Mouse (Mus musculus): ENCODE data around the gene Gjd3. TPM values are rescaled to one million over a fixed set of nuclear protein-coding genes. Genes with fewer than 3 reads are reported as not detected.
A peak's percentile ranks its signal among the peaks of the same experiment; 100 is the strongest.

The Gjd3 gene
- polyA plus RNA-seq (2015; fragmentation: Nextera tagmentation; extraction: Ambion mirVana): 0.42 and 0.43 TPM in 2 replicates

GRCm38 (mm10) chr11:98982773-98983133 lies at the start of gene Gjd3:
Gene Gjd3, minus strand, starts transcription at chr11:98983016.
- Histone ChIP-seq H3K9me3 (no peaks in the 10 kb centered on the region), H3K27ac (no peak within 1 kb of the TSS), H3K27me3 (replicated peaks) (peaks cover 12% of the 10 kb centered on the region; the same call in 1 of the 2 replicates), H3K9ac (peak within 1 kb of the TSS; percentile 20), H3K4me1 (peaks cover 12% of the 10 kb centered on the region), H3K36me3 (no peaks in the 10 kb centered on the region), H3K4me2 (peak within 1 kb of the TSS; percentile 98), H3K4me3 (replicated peaks) (peak within 1 kb of the TSS; percentile 59)
- WGBS: 3% methylated on average over 28 of the region's 28 CpGs
- ATAC-seq (ENCODE audit: insufficient read depth, low FRiP score, low read depth): no peak; the same call in 1 of the 2 replicates

GRCm38 (mm10) chr11:99026899-99027440 lies 44.2 kb upstream of the Gjd3 start:
- ATAC-seq (ENCODE audit: insufficient read depth, low FRiP score, low read depth): no peak
- Histone ChIP-seq H3K4me2 (no peak overlapping the region), H3K4me1 (peaks cover 4% of the 10 kb centered on the region; the same call in 1 of the 2 replicates), H3K9me3 (no peaks in the 10 kb centered on the region), H3K4me3 (replicated peaks) (no peak overlapping the region), H3K27ac (no peak overlapping the region), H3K36me3 (no peaks in the 10 kb centered on the region), H3K9ac (no peak overlapping the region), H3K27me3 (replicated peaks) (no peaks in the 10 kb centered on the region)
- 82% methylated on average over 12 of the region's 12 CpGs for WGBS

- 86% methylated on average over 6 of the region's 6 CpGs for WGBS
- ATAC-seq (ENCODE audit: insufficient read depth, low FRiP score, low read depth): no peak
- H3K27ac ChIP-seq: no peak overlapping the region
- H3K4me2 ChIP-seq: no peak overlapping the region
- H3K36me3 ChIP-seq: no peaks in the 10 kb centered on the region; the same call in 1 of the 2 replicates
- H3K27me3 ChIP-seq (replicated peaks): no peaks in the 10 kb centered on the region
- no peak overlapping the region for H3K9ac ChIP-seq
- H3K9me3 ChIP-seq: no peaks in the 10 kb centered on the region
- H3K4me3 ChIP-seq (replicated peaks): no peak overlapping the region
- peaks cover 4% of the 10 kb centered on the region; the same call in 1 of the 2 replicates for H3K4me1 ChIP-seq
Observed at GRCm38 (mm10) chr11:99025878-99026277, 43.1 kb upstream of the Gjd3 start.

DNA sequence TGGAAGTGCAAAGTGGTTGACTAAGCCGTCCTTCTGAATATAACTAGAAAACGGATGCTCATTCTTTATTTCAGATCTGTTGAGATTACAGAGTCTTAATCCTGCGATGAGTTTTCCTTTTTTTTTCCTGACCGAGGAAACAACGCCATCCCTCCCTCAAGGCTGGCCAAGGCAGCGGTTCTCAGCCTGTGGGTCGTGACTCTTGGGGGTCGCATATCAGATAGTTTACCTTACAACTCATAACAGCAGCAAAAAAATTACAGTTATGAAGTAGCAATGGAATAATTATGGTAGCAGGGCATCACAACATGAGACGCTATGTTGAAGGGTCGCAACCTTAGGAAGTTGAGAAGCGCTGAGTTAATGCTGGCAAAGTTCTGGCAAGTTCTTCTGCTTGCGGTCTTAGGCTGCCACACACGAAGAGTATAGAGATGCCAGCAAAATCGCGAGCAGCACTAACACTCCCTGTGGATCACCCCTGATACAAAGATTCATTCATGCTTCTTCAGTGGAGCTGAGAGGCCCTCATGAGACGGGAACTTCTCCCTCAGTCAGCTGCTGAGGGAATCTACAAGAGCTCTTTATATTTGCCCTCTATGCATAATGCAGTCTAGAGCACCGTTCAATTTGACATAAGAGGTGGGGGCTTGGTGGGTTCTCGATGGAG lies 41.8 kb upstream of the Gjd3 start:
- H3K27ac ChIP-seq: peak overlapping the region; percentile 77
- H3K4me1 ChIP-seq: peaks cover 4% of the 10 kb centered on the region; the same call in 1 of the 2 replicates
- ATAC-seq (ENCODE audit: insufficient read depth, low FRiP score, low read depth): 0 out of 2 replicates have a peak, but pooled peaks have one; percentile 3
- H3K36me3 ChIP-seq: peaks cover 8% of the 10 kb centered on the region
- 36% methylated on average over 18 of the region's 18 CpGs for WGBS
- peak overlapping the region; percentile 65 for H3K4me2 ChIP-seq
- H3K4me3 ChIP-seq (replicated peaks): peak overlapping the region; percentile 76
- no peak overlapping the region for H3K9ac ChIP-seq
- no peaks in the 10 kb centered on the region for H3K9me3 ChIP-seq
- H3K27me3 ChIP-seq (replicated peaks): no peaks in the 10 kb centered on the region

DNA sequence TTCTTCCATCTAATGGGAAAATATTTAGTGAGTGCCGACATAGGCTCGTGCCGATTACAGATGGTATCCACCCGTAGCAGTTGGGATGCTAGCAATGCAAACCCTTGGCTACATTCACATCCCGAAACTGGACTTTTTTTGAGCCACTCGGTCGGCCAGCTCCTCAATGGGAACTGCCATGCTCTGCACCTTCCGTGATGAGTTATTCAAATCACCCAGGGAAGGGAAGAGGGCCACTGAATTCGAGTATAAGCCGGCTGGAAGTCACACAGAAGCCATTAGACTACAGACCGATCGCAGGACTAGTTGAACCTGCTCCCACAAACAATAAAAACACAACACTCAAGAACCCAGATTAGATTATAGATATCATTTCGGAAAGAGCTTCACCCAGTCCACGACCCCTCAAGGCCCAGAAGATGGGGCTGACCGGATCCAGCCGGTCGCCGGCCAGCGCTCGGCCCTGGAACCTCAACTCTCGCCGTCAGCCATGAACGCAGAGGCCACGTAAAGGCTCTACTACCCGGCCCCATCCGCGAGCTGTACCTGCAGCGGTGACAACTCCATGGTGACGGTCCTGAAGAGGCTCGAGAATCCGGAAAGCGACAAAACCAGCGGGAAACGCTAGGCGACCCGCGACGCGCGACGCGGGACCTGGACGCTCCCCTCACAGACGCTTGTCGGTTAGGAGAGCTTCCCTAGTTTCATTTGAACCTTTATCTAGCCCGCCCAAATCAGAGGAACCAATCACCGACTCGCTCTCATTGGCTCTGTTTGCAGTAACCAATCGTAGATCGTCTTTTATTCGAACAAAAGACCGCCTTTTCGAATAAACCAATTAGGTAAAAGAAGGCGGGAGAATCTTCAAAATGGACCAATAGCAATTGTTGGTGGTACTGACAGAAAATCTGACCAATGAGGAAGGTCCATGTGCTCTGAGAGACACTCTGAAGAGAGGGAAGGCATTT lies 41.0 kb upstream of the Gjd3 start, which contains the start of gene Top2a:
Gene Top2a (minus strand): TSS at position 690 of the 968 bp plus-strand sequence.
- H3K27ac ChIP-seq: peak within 1 kb of the TSS; percentile 77
- peak within 1 kb of the TSS; percentile 56 for H3K9ac ChIP-seq
- H3K4me3 ChIP-seq (replicated peaks): peak within 1 kb of the TSS; percentile 76
- H3K9me3 ChIP-seq: no peaks in the 10 kb centered on the region
- WGBS: under 1% methylated on average over 54 of the region's 54 CpGs
- ATAC-seq (ENCODE audit: insufficient read depth, low FRiP score, low read depth): peak; percentile 95
- H3K27me3 ChIP-seq (replicated peaks): no peaks in the 10 kb centered on the region
- peaks cover 11% of the 10 kb centered on the region for H3K36me3 ChIP-seq
- H3K4me2 ChIP-seq: peak within 1 kb of the TSS; percentile 65
- peaks cover 4% of the 10 kb centered on the region; the same call in 1 of the 2 replicates for H3K4me1 ChIP-seq

DNA sequence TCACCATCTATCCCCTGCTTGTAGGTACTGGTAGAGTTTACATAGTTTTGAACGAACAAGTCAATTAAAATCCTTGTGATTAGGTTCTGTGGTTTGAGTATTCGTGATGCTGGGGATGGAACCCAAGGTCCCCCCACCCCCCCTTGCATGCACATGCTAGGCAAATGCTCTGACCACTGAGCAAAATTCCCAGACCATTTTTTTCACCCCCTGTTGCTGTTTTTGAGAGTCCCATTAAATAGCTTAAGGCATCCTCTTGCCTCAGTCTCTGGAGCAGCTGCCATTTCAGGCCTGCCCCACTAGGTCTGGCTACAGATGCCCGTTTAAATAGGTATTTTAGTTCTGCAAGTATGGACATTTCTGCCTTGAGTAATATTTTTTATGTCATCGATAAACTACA lies 40.3 kb upstream of the Gjd3 start:
- no peak overlapping the region for H3K27ac ChIP-seq
- peak overlapping the region; percentile 56; the same call in 1 of the 2 replicates for H3K9ac ChIP-seq
- WGBS: 5% methylated on average over 4 of the region's 4 CpGs
- H3K4me1 ChIP-seq: peaks cover 4% of the 10 kb centered on the region; the same call in 1 of the 2 replicates
- no peak for ATAC-seq (ENCODE audit: insufficient read depth, low FRiP score, low read depth)
- peak overlapping the region; percentile 76 for H3K4me3 ChIP-seq (replicated peaks)
- H3K9me3 ChIP-seq: no peaks in the 10 kb centered on the region
- H3K27me3 ChIP-seq (replicated peaks): no peaks in the 10 kb centered on the region
- peak overlapping the region; percentile 60 for H3K4me2 ChIP-seq
- H3K36me3 ChIP-seq: peaks cover 15% of the 10 kb centered on the region

DNA sequence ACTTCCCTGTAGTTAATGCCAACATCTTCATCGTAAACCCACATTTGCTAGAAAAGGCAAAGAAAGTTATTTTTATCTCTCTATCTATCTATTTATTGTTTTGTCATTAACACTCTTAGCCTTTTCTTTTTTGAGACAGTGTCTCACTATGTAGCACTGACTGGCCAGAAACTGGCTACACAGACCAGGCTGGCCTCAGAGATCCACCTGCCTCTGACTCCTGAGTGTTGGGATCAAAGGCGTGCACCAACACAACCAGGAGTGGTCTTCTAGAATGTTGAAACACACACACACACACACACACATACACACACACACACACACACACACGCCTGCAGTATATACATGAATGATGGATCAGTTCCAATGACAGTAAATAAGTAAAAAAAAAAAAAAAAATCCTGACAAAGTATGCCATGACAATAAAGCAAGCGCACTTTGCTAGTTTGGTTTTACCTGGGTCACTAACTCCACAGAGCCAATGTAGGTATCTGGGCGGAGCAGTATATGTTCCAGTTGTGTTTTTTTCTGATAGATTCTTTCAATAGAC lies 39.6 kb upstream of the Gjd3 start:
- Histone ChIP-seq H3K9ac (no peak overlapping the region), H3K4me2 (peak overlapping the region; percentile 60), H3K4me3 (replicated peaks) (peak overlapping the region; percentile 76), H3K27ac (no peak overlapping the region), H3K4me1 (peaks cover 4% of the 10 kb centered on the region; the same call in 1 of the 2 replicates), H3K36me3 (peaks cover 20% of the 10 kb centered on the region), H3K27me3 (replicated peaks) (no peaks in the 10 kb centered on the region), H3K9me3 (no peaks in the 10 kb centered on the region)
- WGBS: 66% methylated on average over 5 of the region's 5 CpGs
- ATAC-seq (ENCODE audit: insufficient read depth, low FRiP score, low read depth): no peak

DNA sequence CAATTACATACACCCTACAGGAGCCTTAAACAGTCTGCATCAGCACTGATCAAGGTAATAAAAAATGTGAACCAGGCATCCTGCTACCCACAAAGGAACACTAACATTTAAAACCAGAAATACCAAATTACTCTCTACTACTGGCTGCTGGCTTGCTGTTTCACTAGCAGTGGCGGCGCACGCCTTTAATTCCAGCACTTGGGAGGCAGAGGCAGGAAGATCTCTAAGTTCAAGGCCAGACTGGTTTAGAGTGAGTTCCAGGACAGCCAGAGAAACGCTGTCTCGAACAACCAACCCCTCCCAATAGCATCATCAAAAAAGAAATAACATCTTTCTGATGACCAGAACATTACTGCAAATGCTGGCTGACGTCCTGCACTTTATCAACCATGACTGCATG lies 37.0 kb upstream of the Gjd3 start:
- no peak overlapping the region for H3K4me2 ChIP-seq
- H3K4me1 ChIP-seq: 0 out of 2 replicates have a peak, but pooled peaks cover 4% of the 10 kb centered on the region
- H3K4me3 ChIP-seq (replicated peaks): no peak overlapping the region
- peaks cover 29% of the 10 kb centered on the region for H3K36me3 ChIP-seq
- WGBS: 93% methylated on average over 6 of the region's 6 CpGs
- H3K9ac ChIP-seq: no peak overlapping the region
- ATAC-seq (ENCODE audit: insufficient read depth, low FRiP score, low read depth): no peak
- no peak overlapping the region for H3K27ac ChIP-seq
- H3K27me3 ChIP-seq (replicated peaks): no peaks in the 10 kb centered on the region
- H3K9me3 ChIP-seq: no peaks in the 10 kb centered on the region

DNA sequence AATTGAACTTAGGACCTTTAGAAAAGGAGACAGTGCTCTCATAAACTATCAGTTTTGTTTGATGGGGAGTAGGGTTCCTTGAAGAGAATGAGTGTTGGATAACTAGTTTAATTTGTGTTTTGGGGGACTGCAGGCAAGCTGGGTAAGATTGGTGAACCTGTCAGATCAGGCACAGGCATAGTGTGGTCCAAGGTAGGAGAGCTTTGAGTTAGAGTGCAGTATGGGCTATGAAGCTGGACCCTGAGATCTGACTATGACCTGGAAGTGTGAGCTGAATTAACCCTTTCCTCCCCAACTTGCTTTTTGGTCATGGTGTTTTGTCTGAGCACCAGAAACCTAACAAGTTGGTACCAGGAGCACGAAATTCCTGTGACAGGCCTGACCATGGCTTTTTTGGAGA lies 31.0 kb upstream of the Gjd3 start:
- H3K4me1 ChIP-seq: no peaks in the 10 kb centered on the region
- no peaks in the 10 kb centered on the region for H3K27me3 ChIP-seq (replicated peaks)
- 86% methylated on average over 1 of the region's 1 CpGs for WGBS
- no peak overlapping the region for H3K4me3 ChIP-seq (replicated peaks)
- H3K9ac ChIP-seq: no peak overlapping the region
- peaks cover 60% of the 10 kb centered on the region for H3K36me3 ChIP-seq
- no peak for ATAC-seq (ENCODE audit: insufficient read depth, low FRiP score, low read depth)
- no peak overlapping the region for H3K27ac ChIP-seq
- no peaks in the 10 kb centered on the region for H3K9me3 ChIP-seq
- no peak overlapping the region for H3K4me2 ChIP-seq

GRCm38 (mm10) chr11:99010706-99011105 lies 27.9 kb upstream of the Gjd3 start:
- no peak for ATAC-seq (ENCODE audit: insufficient read depth, low FRiP score, low read depth)
- WGBS: 92% methylated on average over 5 of the region's 5 CpGs
- no peak overlapping the region for H3K9ac ChIP-seq
- H3K27me3 ChIP-seq (replicated peaks): no peaks in the 10 kb centered on the region
- H3K4me1 ChIP-seq: no peaks in the 10 kb centered on the region
- H3K4me2 ChIP-seq: no peak overlapping the region
- peaks cover 60% of the 10 kb centered on the region for H3K36me3 ChIP-seq
- no peak overlapping the region for H3K27ac ChIP-seq
- H3K9me3 ChIP-seq: no peaks in the 10 kb centered on the region
- no peak overlapping the region for H3K4me3 ChIP-seq (replicated peaks)

DNA sequence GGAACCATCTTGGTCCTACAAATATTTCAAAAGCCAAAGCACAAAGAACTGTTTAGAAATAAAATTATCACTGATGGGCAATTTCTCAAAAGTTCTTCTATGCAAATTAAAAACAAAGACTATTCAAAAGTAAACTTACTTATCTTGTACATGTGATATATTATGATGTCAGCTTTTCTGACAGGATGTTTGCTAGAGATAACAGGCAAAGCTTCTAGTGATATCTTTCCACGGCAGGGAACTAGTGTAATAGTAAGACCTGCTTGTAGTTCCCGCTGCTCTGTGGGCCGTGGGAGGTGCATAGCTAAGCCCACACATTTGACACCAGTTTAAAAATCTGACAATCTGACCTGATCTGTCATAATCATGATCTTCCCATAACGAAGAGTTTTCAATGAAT lies 27.3 kb upstream of the Gjd3 start:
- no peak overlapping the region for H3K27ac ChIP-seq
- WGBS: 70% methylated on average over 4 of the region's 4 CpGs
- no peaks in the 10 kb centered on the region for H3K4me1 ChIP-seq
- ATAC-seq (ENCODE audit: insufficient read depth, low FRiP score, low read depth): no peak
- H3K27me3 ChIP-seq (replicated peaks): no peaks in the 10 kb centered on the region
- no peaks in the 10 kb centered on the region for H3K9me3 ChIP-seq
- H3K4me2 ChIP-seq: no peak overlapping the region
- peaks cover 57% of the 10 kb centered on the region for H3K36me3 ChIP-seq
- H3K4me3 ChIP-seq (replicated peaks): no peak overlapping the region
- no peak overlapping the region for H3K9ac ChIP-seq

Data from stomach, embryonic 15.5 days (tissue).